31 mouse cellular contexts compared by ENCODE assay signal in genomic region chr7:81174654-81175053, GRCm38 (mm10).
"Had no signal": no experiment of that assay in that cellular context is flagged by ENCODE, and none has a peak within 500 bp of the region (broad histone marks: within the 10 kb centered on the region; RNA-seq: fewer than 3 reads in every experiment).

No protein-coding gene starts in this region.

- H3K9ac ChIP-seq: limb, embryonic 12.5 days; limb, embryonic 13.5 days; limb, embryonic 15.5 days; liver, embryonic 12.5 days; liver, embryonic 13.5 days; liver, embryonic 14.5 days; liver, embryonic 15.5 days; liver, postnatal 0 days; lung, embryonic 14.5 days; lung, embryonic 15.5 days; midbrain, embryonic 12.5 days; midbrain, embryonic 13.5 days; midbrain, embryonic 15.5 days had no signal

- ATAC-seq: liver, embryonic 12.5 days; liver, postnatal 0 days; lung, postnatal 0 days; midbrain, embryonic 13.5 days; midbrain, embryonic 15.5 days; midbrain, embryonic 16.5 days had no signal

- H3K27me3 ChIP-seq: limb, embryonic 13.5 days; limb, embryonic 15.5 days; liver, embryonic 12.5 days; liver, embryonic 13.5 days; liver, embryonic 15.5 days; lung, embryonic 15.5 days; midbrain, embryonic 12.5 days; midbrain, embryonic 13.5 days; midbrain, embryonic 15.5 days had no signal

- H3K4me2 ChIP-seq: limb, embryonic 12.5 days; limb, embryonic 13.5 days; limb, embryonic 15.5 days; liver, embryonic 11.5 days; liver, embryonic 12.5 days; liver, embryonic 13.5 days; liver, embryonic 15.5 days; lung, embryonic 14.5 days; lung, embryonic 15.5 days; midbrain, embryonic 11.5 days; midbrain, embryonic 12.5 days; midbrain, embryonic 13.5 days; midbrain, embryonic 15.5 days had no signal

- H3K9me3 ChIP-seq: limb, embryonic 10.5 days; liver, embryonic 12.5 days; liver, embryonic 13.5 days; liver, embryonic 15.5 days; lung, embryonic 15.5 days; midbrain, embryonic 15.5 days had no signal

- DNase-seq: left cerebral cortex, postnatal 4 days; liver, embryonic 13.5 days; liver, postnatal 0 days; lung, adult 18-20 months; lung, adult 2 months; lung, embryonic 14.5 days; lung, postnatal 10 days; lung, postnatal 14 days; lung, postnatal 36 days; lung, postnatal 4 days; midbrain, embryonic 14.5 days had no signal

- H3K4me1 ChIP-seq: limb, embryonic 15.5 days; liver, embryonic 13.5 days; lung, embryonic 15.5 days; midbrain, embryonic 12.5 days; midbrain, embryonic 13.5 days; midbrain, embryonic 15.5 days had no signal

- H3K27ac ChIP-seq: left cerebral cortex, adult 2 months; limb, embryonic 10.5 days; limb, embryonic 12.5 days; limb, embryonic 13.5 days; limb, embryonic 15.5 days; liver, embryonic 12.5 days; liver, embryonic 13.5 days; liver, embryonic 14.5 days; liver, embryonic 15.5 days; lung, embryonic 15.5 days; macrophage; midbrain, embryonic 10.5 days; midbrain, embryonic 12.5 days; midbrain, embryonic 13.5 days; midbrain, embryonic 15.5 days had no signal

- H3K4me3 ChIP-seq: left cerebral cortex, adult 2 months; limb, embryonic 10.5 days; limb, embryonic 12.5 days; limb, embryonic 13.5 days; limb, embryonic 15.5 days; liver, embryonic 12.5 days; liver, embryonic 13.5 days; liver, embryonic 15.5 days; lung, embryonic 15.5 days; megakaryocyte, embryonic 14.5 days; midbrain, embryonic 10.5 days; midbrain, embryonic 12.5 days; midbrain, embryonic 13.5 days; midbrain, embryonic 15.5 days; myocyte had no signal

- H3K36me3 ChIP-seq: limb, embryonic 10.5 days; limb, embryonic 12.5 days; limb, embryonic 13.5 days; limb, embryonic 15.5 days; liver, embryonic 12.5 days; liver, embryonic 13.5 days; liver, embryonic 15.5 days; lung, embryonic 15.5 days; midbrain, embryonic 10.5 days; midbrain, embryonic 12.5 days; midbrain, embryonic 13.5 days; midbrain, embryonic 15.5 days had no signal
